Mouse (Mus musculus) neutrophil, adult 5-6 weeks (primary cell): ENCODE results near the gene Nell2. TPM values are rescaled to one million over a fixed set of nuclear protein-coding genes. Genes with fewer than 3 reads are reported as not detected.
"Not testable (repeated sequence)": the region's sequence is repeated elsewhere in the genome, so short reads cannot be mapped to it uniquely, and the experiment has no call there.

Experiments
- ATAC-seq: fragments of 151-379, 151-347 bp; 2 replicates; pipeline ENCODE4 v1.8.0; 2017; ENCODE audit warnings: mild to moderate bottlenecking, moderate TSS enrichment; ENCODE audit not compliant: insufficient number of reproducible peaks, poor library complexity, low FRiP score, severe bottlenecking; ENCODE audit errors: extremely low read depth
- total RNA-seq: library from RNA; stranded (forward); fragments of 200-1000 nt; gene quantifications from 2 replicates; pipeline ENCODE4 v1.2.3, GENCODE M21; 2017

Gene Nell2
- total RNA-seq, 1 experiment from 2014 or later: not detected

DNA sequence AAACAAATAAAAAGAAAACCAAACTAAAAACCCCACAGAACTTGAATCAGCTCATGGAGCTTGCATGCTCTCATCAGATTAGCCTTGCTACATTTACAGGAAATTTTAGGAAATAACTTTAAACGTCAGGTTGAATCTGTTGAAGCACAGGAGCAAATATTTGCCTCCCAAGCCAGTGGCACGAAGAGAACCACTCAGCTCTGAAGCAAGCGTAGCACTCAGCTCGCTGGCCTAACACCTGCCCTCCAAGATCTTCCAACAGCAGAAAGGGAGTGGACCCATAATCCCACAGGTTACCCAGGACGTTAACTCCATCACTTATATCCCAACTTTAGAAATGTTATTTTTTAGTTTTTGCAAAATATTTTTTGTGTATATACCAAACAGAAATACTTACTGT is 252.8 kb downstream of the Nell2 start:
- no peak for ATAC-seq

DNA sequence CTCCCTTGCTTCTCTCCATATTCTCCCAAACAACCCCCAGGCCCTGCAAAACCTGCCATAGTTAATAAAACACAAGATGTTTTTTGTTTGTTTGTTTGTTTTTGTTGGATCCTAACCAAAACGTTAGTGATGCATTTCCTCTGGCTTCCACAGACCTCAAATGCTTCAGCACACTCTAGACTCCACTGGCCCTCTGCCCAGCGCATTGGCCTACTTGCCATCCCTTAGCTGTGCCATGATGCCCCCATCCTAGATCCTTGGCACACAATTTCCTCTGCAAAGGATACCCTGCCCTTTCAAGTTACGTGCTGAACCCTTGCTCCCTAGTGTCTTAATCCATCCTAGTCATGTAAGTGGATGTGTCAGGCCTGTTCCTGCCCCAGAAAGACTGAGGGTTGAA is 255.1 kb downstream of the Nell2 start:
- ATAC-seq: no peak

DNA sequence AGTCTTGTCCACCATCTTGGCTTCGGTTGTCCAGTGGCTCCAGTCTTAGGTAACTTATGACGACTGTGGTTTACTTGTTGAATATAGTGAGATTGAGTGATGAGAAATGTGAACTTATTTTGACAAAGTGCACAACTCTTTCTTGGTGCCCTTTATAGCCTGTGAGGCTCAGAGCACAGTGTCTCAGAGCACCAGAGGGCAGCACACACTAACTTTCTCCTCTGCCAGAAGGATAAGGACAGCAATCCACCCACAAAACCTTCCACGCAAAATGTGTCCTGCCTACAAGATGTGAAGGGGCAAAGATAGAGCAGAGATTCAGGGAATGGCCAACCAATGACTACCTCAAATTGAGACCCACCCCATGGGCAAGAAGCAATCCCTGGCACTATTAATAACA is 256.2 kb downstream of the Nell2 start:
- no peak for ATAC-seq

DNA sequence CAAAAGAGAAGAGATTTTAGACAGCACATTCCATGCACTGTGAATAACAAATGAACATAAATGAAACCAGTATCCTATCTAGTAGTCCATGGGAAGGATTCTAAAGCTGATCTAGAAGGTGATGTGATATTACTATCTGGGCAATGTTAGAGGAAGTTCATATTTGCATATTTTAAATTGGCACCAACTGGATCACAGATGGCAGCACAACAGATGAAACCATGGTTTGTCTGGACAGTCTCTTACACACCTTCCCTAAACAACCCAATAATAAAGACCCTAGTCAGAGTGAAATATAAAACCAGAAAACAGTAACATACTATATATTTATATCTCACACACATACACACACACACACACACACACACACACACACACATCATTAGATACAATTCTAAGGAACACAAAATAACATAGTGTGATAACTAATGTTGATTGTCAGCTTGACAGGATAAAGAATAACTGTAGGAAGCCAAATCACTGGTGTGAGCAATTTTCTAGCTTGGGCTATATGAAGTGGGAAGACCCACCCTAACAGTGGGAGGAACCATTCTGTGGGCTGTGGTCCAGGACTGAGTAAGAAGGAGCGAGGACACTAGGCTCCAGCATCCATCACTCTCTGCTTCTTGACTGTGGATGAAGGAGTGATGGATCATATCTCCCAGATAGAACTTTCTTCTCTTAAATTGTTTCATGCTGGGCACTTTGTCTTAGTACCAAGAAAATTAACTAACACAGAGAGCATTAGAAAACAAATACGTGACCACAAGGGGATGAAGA is 268.5 kb downstream of the Nell2 start:
- no peak for ATAC-seq

DNA sequence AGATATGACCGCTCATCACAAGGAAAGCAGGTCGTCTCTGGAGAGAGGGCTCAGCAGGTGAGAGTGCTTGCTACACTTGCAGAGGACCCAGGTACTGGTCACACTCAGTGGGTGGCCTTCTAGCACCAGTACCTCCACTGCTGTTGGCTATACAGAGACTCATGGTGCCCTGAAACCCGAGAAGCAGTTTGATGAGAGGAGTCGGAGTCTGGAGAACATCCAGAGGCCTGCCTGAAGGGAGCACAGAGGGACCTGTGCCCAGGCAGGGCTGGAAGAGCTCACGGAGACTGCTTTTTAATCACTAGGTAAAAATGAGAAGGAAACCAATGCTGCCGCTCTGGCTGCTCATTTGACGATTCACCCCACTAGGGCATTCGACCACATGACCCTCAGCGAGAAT is 271.2 kb downstream of the Nell2 start:
- no peak for ATAC-seq

DNA sequence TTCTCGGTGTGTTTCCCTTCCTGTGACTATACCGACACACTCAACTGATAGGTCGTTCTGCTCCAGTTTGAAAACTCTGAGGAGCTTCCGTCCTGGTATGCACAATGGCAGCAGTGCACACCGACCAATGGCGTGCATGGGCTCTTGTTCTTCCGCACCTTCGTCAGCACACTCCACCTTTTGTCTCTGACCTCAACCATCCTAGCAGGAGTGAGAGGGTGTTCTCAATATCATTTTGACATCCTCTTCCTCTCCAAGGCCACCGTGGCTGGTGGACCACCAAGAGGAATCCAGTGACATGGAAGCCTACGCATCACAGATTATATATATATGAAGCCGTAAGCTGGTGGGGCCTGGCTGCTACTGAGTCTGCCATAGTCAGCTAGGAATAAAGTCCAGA is 282.8 kb downstream of the Nell2 start:
- no peak for ATAC-seq

DNA sequence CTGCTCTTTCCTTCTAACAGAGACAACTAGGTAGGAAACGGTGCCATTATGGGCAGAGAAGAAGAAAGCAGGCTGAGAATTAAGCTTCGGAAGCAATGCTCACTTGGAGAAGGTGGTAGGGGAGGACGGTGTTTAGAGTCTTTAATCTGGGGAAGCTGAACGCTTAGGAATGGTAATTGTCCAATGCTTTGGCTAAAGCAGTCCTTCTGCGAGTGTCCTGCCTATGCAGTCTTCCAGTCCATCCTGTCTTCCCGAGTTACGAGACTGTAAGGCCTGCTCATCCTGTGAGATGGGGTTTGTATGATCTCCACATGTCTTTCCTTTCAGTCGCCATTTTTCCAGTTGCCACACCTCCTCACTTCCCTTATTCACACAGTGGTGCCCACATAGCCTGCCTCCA is 284.5 kb downstream of the Nell2 start:
- ATAC-seq: no peak

DNA sequence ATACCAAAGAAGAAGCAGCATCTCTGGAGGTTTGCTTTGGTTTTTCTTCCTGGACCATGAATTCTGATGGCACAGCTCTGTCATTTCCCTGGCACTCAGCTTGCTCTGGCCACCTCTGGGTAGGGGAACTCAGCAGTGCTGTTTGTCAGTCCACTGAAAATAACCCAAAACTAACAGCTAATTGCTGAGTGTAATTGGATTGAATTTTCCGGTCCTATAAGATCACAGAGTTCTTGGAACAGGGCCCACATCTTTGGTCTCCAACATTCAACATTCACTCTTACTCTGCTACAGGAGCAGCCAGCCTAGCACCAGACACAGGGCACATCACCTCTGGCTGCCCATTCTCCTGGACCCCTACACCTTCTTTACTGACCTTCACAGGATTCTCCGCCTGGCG is 287.2 kb downstream of the Nell2 start:
- no peak for ATAC-seq

DNA sequence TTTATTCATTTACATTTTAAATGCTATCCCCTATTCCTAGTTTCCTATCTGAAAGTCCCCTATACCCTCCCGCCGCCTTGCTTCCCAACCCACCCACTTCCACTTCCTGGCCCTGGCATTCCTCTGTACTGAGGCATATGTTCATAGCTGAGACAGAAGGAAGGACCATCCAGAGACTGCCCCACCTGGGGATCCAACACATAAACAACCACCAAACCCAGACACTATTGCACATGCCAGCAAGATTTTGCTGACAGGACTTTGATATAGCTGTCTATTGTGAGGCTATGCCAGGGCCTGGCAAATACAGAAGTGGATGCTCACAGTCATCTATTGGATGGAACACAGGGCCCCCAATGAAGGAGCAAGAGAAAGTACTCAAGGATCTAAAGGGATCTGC is 291.3 kb downstream of the Nell2 start:
- not testable (repeated sequence) for ATAC-seq

DNA sequence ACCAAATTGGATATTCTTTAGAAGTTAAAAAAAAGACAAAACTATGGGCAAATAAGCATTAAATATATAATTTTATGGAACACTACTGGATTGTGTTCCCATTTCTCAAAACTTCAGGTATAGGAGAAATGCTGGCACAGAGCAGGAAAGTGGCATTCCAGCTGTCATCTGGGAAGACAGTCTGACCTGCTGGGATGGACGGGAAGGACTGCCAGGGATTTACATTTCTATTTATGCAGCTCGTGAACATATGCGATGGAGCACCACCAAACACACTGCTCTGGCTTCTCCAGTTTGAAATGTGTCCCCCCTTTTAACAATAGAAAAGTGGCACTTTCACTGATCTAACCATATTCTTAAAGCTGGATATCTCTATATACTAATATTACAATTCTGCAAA is 291.9 kb downstream of the Nell2 start:
- ATAC-seq: no peak

DNA sequence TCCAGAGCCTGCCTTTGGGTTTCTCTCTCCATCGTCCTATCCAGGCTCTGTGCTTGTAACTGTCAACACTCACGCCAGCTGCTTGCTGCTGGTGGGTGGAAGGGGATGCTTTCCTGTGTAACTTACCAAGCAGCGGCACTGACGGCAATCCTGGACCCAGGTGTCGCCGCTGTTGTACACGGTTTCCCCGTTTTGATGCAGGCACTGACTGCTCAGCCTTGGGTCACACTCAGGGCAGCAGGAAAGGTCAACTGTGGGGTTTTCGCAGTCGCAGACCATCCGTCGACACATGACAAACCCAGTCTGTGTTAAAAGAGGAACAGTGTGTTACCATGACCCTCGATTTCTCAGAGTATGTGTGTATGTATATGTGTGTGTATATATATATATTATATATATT is 297.2 kb downstream of the Nell2 start:
- no peak for ATAC-seq

DNA sequence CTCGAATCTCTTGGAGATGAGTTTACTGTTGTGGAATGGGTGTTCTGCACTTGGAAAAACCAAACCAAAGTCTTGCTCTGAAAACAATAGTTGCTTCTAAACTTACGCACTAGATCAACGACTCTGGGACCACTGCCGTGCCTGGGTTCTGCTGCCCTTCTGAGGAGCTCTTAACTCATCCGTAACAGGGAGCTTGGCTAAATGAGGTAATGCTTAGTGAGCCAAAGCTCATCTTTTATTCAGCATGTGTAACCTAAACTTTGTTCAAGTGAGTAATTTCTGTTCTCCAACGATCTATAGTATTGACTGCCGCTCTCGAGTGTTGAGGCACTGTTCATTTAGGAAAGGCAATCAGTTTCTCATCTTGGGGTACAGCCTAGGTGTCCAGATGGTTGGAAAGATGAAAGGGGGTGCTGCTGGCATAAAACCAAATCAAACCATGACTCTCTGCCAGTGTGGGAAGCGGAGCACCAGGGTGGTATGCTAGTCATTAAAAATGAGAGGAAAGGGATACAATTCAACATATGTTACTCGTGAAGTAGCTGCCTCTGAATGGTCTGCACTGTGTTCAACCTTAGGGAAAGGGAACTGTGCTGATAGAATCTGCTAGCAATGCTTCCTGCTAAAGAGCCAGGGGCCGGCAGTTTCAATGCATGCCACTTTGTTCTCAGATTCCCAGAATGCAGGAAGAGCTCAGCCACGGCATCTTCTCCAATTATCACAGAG is 311.6 kb downstream of the Nell2 start:
- ATAC-seq: no peak

DNA sequence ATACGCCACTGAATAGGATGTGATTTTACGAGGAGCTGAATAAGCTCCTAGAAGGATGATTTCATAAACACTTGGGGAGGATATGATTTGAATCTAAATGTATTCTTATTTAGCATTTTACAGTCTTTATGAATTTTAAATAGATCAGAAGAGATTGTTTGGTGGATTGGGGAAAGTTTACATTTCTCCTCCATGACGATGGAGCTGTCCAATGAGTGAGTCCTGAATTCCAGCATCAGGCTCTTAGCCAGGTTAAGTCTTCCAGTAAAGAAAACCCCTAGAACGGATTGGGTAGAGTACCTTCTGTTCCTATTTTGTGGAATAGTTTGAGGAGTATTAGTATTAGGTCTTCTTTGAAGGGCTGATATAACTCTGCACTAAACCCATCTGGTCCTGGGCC is 317.8 kb downstream of the Nell2 start:
- ATAC-seq: no peak

DNA sequence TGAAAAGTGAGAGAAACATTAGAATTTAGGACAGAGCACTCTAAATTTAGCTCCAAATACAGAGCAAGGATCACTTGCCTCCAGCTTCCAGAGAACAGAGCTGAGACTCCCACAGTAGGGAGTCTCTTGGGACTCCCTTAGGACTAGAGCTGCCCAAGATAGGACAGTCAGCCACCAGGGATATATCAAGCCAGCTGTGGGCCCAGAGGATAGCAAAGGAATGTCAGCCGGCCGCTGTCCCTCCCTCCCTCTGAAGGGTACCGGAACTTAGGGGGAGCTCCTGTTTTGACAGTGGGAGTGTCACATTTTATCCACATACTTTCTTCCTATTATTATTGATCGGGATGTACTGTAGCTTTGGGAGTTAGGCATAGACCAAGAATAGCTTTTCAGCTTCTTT is 319.2 kb downstream of the Nell2 start:
- no peak for ATAC-seq

DNA sequence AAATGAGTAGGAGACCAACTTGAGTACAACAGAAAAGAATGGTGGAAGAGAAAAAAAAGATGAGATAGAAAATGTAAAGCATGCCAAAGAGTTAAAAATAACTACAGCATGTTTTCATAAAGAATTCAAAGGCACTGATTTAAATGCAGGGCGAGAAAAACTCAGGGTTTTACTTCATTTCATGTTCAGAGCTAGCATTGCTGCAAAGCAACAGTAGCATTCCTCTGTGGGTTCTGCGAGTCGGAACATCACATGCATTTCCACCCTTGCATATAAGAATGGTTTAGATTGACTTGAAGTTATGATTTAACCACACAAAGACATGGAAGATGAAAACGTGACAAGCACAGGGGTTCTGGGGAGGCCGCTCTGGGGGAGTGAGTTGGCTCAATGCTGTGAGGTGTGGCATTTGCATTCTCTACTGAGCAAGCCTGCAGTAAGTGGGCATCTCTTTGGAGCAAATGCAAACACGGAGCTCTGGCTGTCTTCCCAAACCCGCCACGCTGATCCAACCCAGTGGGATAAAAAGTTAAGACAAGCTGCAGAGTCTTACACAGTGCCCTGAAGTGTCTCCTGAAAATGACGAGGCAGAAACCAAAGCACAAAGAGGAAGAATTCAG is 334.6 kb downstream of the Nell2 start:
- ATAC-seq: no peak

DNA sequence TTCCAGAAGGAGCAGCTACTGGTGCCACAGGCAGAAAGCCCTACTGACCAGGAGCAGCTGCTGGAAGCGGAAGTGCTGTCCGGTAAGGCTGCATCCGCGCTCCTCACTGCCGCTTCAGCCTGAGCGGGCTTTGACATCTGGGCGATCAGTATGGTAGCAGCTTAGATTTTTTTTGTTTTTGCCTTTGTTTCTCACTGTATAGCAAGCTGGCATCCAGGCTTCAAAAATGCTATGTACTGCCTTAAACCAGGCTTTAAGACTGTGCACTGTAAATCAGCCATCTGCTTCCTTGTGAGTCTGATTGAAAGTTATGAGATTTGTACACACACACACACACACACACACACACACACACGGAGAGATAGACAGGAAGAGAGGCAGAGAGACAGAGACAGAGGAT is 335.4 kb downstream of the Nell2 start:
- ATAC-seq: no peak

DNA sequence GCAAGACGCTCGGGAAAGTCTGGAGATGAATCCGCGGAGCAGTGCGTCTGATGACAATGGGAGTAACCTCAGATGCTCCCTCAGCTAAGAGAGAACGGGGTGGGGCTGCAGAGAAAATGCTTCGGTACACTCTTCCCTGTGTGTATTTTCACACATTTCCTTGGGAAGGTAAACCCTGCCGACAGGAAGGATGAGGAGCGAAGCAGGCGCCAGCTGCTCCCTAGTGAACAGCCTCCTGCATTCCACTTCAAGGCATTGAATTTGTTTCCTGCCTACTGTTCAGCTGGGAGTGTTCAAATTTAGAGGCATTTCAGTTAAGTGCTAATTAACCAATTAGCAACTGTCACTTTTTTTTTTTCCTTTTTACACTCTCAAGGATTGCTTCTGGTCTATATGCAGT is 342.1 kb downstream of the Nell2 start:
- ATAC-seq: no peak

DNA sequence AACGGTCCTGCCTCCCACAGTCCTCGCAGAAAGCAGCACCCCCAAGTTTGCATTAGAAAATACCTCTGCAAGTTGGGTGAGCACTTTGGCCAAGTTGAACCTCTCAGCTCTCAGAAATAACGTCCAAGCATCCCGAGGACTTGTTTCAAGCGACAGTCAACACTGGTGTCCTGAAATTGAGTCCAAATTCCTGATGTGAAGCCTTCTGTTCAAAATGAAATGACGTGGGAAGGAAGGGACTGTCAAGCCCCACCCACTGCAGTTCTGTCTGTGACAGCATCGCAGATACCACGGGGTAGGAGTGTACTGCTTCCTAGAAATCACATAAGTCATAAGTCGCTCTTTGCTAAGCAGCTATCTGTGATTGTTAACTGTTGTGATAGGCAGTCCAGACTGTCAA is 342.9 kb downstream of the Nell2 start:
- no peak for ATAC-seq

DNA sequence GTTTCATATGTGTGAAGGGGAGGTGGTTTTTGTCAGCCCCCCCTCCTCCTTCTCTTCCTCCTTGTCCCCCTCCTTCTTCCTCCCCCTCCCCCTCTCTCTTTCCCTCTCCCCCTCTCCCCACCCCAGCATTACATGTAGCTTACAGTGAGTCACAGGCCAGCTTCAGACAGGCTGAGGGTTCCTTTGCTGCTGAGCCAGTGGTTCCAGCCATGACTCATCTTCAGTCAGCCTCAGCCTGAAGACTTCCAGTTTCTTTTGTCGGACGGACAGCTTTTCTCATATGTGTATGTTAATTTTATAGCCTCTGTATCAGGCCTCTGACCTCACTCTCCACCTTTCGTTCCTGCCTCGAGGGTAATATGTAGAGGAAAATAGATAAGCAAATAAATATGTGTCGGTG is 344.9 kb downstream of the Nell2 start:
- no peak for ATAC-seq

DNA sequence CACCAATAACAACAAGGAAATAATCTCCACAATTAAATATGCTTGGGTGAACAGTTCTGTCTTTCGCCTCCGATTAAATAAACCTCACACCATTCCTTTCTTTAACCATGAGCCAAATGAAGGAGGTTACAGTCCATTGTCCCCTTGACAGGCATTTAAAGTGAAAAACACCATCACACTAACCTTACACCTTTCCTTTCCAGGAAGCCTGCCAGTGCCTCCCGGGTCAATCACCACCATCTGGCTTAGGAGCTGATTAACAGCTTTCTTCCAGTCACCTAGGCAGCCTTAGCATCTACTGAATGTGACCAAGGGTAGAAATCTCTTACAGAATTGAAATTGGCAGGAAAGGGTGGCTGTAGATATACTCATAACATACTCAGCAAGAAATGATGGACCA is 371.5 kb downstream of the Nell2 start:
- ATAC-seq: no peak
